Mouse (Mus musculus) lung, adult 2 months (tissue): ENCODE measurements around the gene Lrrc25.

Experiments
- CTCF ChIP-seq: fragments of 200-500 bp; IDR thresholded peaks from 2 replicates; pipeline ENCODE4 v1.5.1; 2011; ENCODE audit warnings: mild to moderate bottlenecking, low read length, control low read depth; ENCODE audit not compliant: insufficient read depth
- POLR2A ChIP-seq: fragments of 200-500 bp; IDR thresholded peaks from 2 replicates; pipeline ENCODE4 v1.6.1; 2011; ENCODE audit warnings: low read depth, mild to moderate bottlenecking, control low read depth, low read length, borderline replicate concordance; ENCODE audit errors: extremely low read depth

DNA sequence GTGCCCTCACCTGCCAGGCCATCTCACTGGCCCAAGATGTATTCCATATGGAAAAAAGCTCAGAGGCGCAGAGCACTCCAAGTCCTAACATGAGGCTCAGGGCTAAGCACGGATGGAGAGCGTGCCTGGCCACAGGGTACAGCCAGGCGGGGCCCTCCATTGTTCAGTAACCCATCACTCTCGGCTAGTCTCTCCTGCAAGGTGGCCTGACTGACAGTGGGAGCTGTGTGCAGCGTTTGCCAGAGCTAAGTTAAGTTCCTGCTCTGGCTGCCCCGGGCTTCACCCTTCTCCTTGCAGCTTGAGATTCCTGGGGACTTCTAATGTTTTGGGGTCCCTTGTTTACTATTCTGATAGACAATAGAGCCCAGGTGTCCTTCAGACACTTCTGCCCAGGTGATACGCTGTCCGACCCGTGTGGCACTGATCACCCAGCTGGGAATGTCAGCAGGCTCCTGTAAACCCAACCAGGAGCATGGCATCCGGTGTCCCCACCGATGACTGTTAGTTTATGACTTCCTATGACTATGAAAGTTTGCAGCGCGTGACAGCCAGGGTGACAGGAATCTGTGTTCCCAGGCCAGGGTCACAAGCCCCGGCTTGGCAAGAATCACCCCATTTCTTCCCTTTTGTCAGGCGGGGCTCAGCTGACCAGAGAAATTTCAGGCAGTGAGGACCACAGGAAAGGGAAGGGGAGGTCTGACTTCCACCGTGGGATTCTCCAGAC lies 29.7 kb downstream of the Lrrc25 start:
- 0 out of 2 replicates have a peak, but pooled peaks have one; percentile 5 for TF ChIP-seq POLR2A
- TF ChIP-seq CTCF = no peak
